Mouse (Mus musculus): ENCODE results near the gene Scube3. TPM values are rescaled to one million over a fixed set of nuclear protein-coding genes. Genes with fewer than 3 reads are reported as not detected.

Scube3 gene
- total and polyA plus RNA-seq, 3 experiments, result 0.99 to 1.6 (median 1.0) TPM

- DNase-seq, result no peak
- no peak overlapping the region for H3K9ac ChIP-seq (ENCODE audit: low read depth, low read length)
- intact Hi-C loops (cut with DNase I), result no loop called here
- no peaks in the 10 kb centered on the region for H3K27me3 ChIP-seq (ENCODE audit: control insufficient read depth, insufficient read depth, low read length)
- no peaks in the 10 kb centered on the region for H3K36me3 ChIP-seq (ENCODE audit: control insufficient read depth, insufficient read depth, low read length)
- WGBS, result 60% methylated on average over 6 of the region's 6 CpGs
- no peak for TF ChIP-seq EP300 (IDR thresholded peaks at IDR 0.05; ENCODE audit: insufficient read depth, low read depth, low read length)
- H3K27ac ChIP-seq, result no peak overlapping the region
- no peaks in the 10 kb centered on the region for H3K79me2 ChIP-seq (replicated peaks; ENCODE audit: control insufficient read depth, insufficient read depth, low read length)
- no peak overlapping the region for H3K4me3 ChIP-seq
- H3K4me1 ChIP-seq (ENCODE audit: control insufficient read depth, insufficient read depth, low read length), result no peaks in the 10 kb centered on the region
Observed at GRCm38 (mm10) chr17:28153095-28153494, 11.2 kb downstream of the Scube3 start.

GRCm38 (mm10) chr17:28154970-28155369, 13.0 kb downstream of the Scube3 start:
- H3K27ac ChIP-seq, result no peak overlapping the region
- H3K27me3 ChIP-seq (ENCODE audit: control insufficient read depth, insufficient read depth, low read length), result no peaks in the 10 kb centered on the region; the same call in 1 of the 2 replicates
- no peak overlapping the region for H3K4me3 ChIP-seq
- no peak overlapping the region for H3K9ac ChIP-seq (ENCODE audit: low read depth, low read length)
- no peaks in the 10 kb centered on the region for H3K79me2 ChIP-seq (replicated peaks; ENCODE audit: control insufficient read depth, insufficient read depth, low read length)
- no peaks in the 10 kb centered on the region for H3K36me3 ChIP-seq (ENCODE audit: control insufficient read depth, insufficient read depth, low read length)
- intact Hi-C loops (cut with DNase I), result no loop called here
- WGBS, result 43% methylated on average over 8 of the region's 8 CpGs
- H3K4me1 ChIP-seq (ENCODE audit: control insufficient read depth, insufficient read depth, low read length), result no peaks in the 10 kb centered on the region
- no peak for DNase-seq
- TF ChIP-seq CTCF (IDR thresholded peaks at IDR 0.05) (no peak), EP300 (IDR thresholded peaks at IDR 0.05; ENCODE audit: insufficient read depth, low read depth, low read length) (no peak)

GRCm38 (mm10) chr17:28160361-28160760, 18.4 kb downstream of the Scube3 start:
- no peaks in the 10 kb centered on the region for H3K4me1 ChIP-seq (ENCODE audit: control insufficient read depth, insufficient read depth, low read length)
- no peak overlapping the region for H3K9ac ChIP-seq (ENCODE audit: low read depth, low read length)
- no peaks in the 10 kb centered on the region; the same call in 1 of the 2 replicates for H3K27me3 ChIP-seq (ENCODE audit: control insufficient read depth, insufficient read depth, low read length)
- no peak overlapping the region for H3K27ac ChIP-seq
- WGBS, result 15% methylated on average over 10 of the region's 10 CpGs
- DNase-seq, result no peak
- intact Hi-C loops (cut with DNase I), result loop anchor here (5.0 to 10.0 kb wide), 2 partner anchors 173 to 246 kb away; no protein-coding TSS in a partner anchor
- TF ChIP-seq CTCF (IDR thresholded peaks at IDR 0.05), result no peak
- TF ChIP-seq EP300 (IDR thresholded peaks at IDR 0.05; ENCODE audit: insufficient read depth, low read depth, low read length), result no peak
- no peak for TF ChIP-seq POLR2A (IDR thresholded peaks at IDR 0.05; ENCODE audit: insufficient read depth, low read depth, low read length)
- H3K36me3 ChIP-seq (ENCODE audit: control insufficient read depth, insufficient read depth, low read length), result no peaks in the 10 kb centered on the region
- H3K4me3 ChIP-seq, result no peak overlapping the region
- no peaks in the 10 kb centered on the region for H3K79me2 ChIP-seq (replicated peaks; ENCODE audit: control insufficient read depth, insufficient read depth, low read length)

GRCm38 (mm10) chr17:28161310-28161881, 19.5 kb downstream of the Scube3 start:
- Histone ChIP-seq H3K36me3 (ENCODE audit: control insufficient read depth, insufficient read depth, low read length) (no peaks in the 10 kb centered on the region), H3K27ac (no peak overlapping the region), H3K9ac (ENCODE audit: low read depth, low read length) (no peak overlapping the region), H3K4me3 (no peak overlapping the region), H3K79me2 (replicated peaks; ENCODE audit: control insufficient read depth, insufficient read depth, low read length) (no peaks in the 10 kb centered on the region), H3K27me3 (ENCODE audit: control insufficient read depth, insufficient read depth, low read length) (no peaks in the 10 kb centered on the region; the same call in 1 of the 2 replicates), H3K4me1 (ENCODE audit: control insufficient read depth, insufficient read depth, low read length) (no peaks in the 10 kb centered on the region)
- WGBS, result 15% methylated on average over 11 of the region's 11 CpGs
- DNase-seq, result no peak
- intact Hi-C loops (cut with DNase I), result loop anchor here (5.0 to 10.0 kb wide), 2 partner anchors 174 to 247 kb away; no protein-coding TSS in a partner anchor
- TF ChIP-seq EP300 (IDR thresholded peaks at IDR 0.05; ENCODE audit: insufficient read depth, low read depth, low read length), result no peak
- TF ChIP-seq CTCF (IDR thresholded peaks at IDR 0.05), result no peak
- no peak for TF ChIP-seq POLR2A (IDR thresholded peaks at IDR 0.05; ENCODE audit: insufficient read depth, low read depth, low read length)

- intact Hi-C loops (cut with DNase I), result loop anchor here (1.0 to 10.0 kb wide), 3 partner anchors 78 to 249 kb away; no protein-coding TSS in a partner anchor
- peak; percentile 72 to 86 for DNase-seq
- Histone ChIP-seq H3K4me3 (no peak overlapping the region), H3K36me3 (ENCODE audit: control insufficient read depth, insufficient read depth, low read length) (no peaks in the 10 kb centered on the region), H3K27me3 (ENCODE audit: control insufficient read depth, insufficient read depth, low read length) (no peaks in the 10 kb centered on the region), H3K27ac (no peak overlapping the region), H3K79me2 (replicated peaks; ENCODE audit: control insufficient read depth, insufficient read depth, low read length) (no peaks in the 10 kb centered on the region), H3K9ac (ENCODE audit: low read depth, low read length) (no peak overlapping the region), H3K4me1 (ENCODE audit: control insufficient read depth, insufficient read depth, low read length) (no peaks in the 10 kb centered on the region)
- 2% methylated on average over 6 of the region's 6 CpGs for WGBS
- TF ChIP-seq EP300 (IDR thresholded peaks at IDR 0.05; ENCODE audit: insufficient read depth, low read depth, low read length) (peak; percentile 72; the same call in 1 of the 2 replicates), CTCF (IDR thresholded peaks at IDR 0.05) (peak; percentile 99), POLR2A (IDR thresholded peaks at IDR 0.05; ENCODE audit: insufficient read depth, low read depth, low read length) (no peak)
Observed at GRCm38 (mm10) chr17:28163666-28164065, 21.7 kb downstream of the Scube3 start.

GRCm38 (mm10) chr17:28170460-28171305, 28.7 kb downstream of the Scube3 start:
- Histone ChIP-seq H3K4me3 (no peak overlapping the region), H3K4me1 (ENCODE audit: control insufficient read depth, insufficient read depth, low read length) (peaks cover 2% of the 10 kb centered on the region; the same call in 1 of the 2 replicates), H3K27ac (no peak overlapping the region), H3K79me2 (replicated peaks; ENCODE audit: control insufficient read depth, insufficient read depth, low read length) (no peaks in the 10 kb centered on the region), H3K27me3 (ENCODE audit: control insufficient read depth, insufficient read depth, low read length) (no peaks in the 10 kb centered on the region), H3K9ac (ENCODE audit: low read depth, low read length) (no peak overlapping the region), H3K36me3 (ENCODE audit: control insufficient read depth, insufficient read depth, low read length) (no peaks in the 10 kb centered on the region)
- DNase-seq, result no peak
- TF ChIP-seq CTCF (IDR thresholded peaks at IDR 0.05) (no peak), EP300 (IDR thresholded peaks at IDR 0.05; ENCODE audit: insufficient read depth, low read depth, low read length) (no peak), POLR2A (IDR thresholded peaks at IDR 0.05; ENCODE audit: insufficient read depth, low read depth, low read length) (no peak)
- WGBS, result 86% methylated on average over 6 of the region's 6 CpGs
- intact Hi-C loops (cut with DNase I), result no loop called here

Data from heart, adult 2 months (tissue).